Mouse (Mus musculus) liver, embryonic 13.5 days (tissue): ENCODE data around the gene Nkd1. TPM values are rescaled to one million over a fixed set of nuclear protein-coding genes. Genes with fewer than 3 reads are reported as not detected.

ENCODE experiments used
- ATAC-seq: fragments of 200-750 bp; cut with Nextera tagmentation; 2 replicates; pipeline ENCODE4 v1.8.0; 2017; ENCODE audit warnings: low read depth, mild to moderate bottlenecking, moderate number of reproducible peaks, moderate library complexity
- DNase-seq: peaks from one replicate; pipeline ENCODE4 v3.0.0; 2022
- H3K27ac ChIP-seq: fragments of 300-500 bp; sonication (generic); 2 replicates; pipeline ENCODE4 v1.5.1; 2015; ENCODE audit warnings: moderate library complexity, mild to moderate bottlenecking, inconsistent platforms
- H3K27me3 ChIP-seq: fragments of 300-500 bp; sonication (generic); 2 replicates; pipeline ENCODE4 v1.6.1; 2015; ENCODE audit warnings: mild to moderate bottlenecking, inconsistent platforms
- H3K36me3 ChIP-seq: fragments of 300-500 bp; sonication (generic); 2 replicates; pipeline ENCODE4 v1.6.1; 2015; ENCODE audit warnings: mild to moderate bottlenecking, inconsistent platforms
- H3K4me1 ChIP-seq: fragments of 300-500 bp; sonication (generic); replicated peaks from 2 replicates; pipeline ENCODE4 v1.6.1; 2015; ENCODE audit warnings: inconsistent platforms
- H3K4me2 ChIP-seq: fragments of 300-500 bp; sonication (generic); 2 replicates; pipeline ENCODE4 v1.6.1; 2015; ENCODE audit warnings: inconsistent platforms, mild to moderate bottlenecking, moderate library complexity
- H3K4me3 ChIP-seq: fragments of 300-500 bp; sonication (generic); replicated peaks from 2 replicates; pipeline ENCODE4 v1.5.1; 2015; ENCODE audit warnings: mild to moderate bottlenecking, inconsistent platforms
- H3K9ac ChIP-seq: fragments of 300-500 bp; sonication (generic); 2 replicates; pipeline ENCODE4 v1.6.1; 2015; ENCODE audit warnings: mild to moderate bottlenecking, inconsistent platforms
- H3K9me3 ChIP-seq: fragments of 300-500 bp; sonication (generic); replicated peaks from 2 replicates; pipeline ENCODE4 v1.6.1; 2016; ENCODE audit warnings: inconsistent platforms
- WGBS: fragments of 180-500 bp; shearing (Covaris S2); methylation state at CpG from one replicate; pipeline ENCODE4 v1.1.7; 2015; ENCODE audit not compliant: insufficient replicate concordance; 5-methylcytosine and 5-hydroxymethylcytosine counted together
- polyA plus RNA-seq: library from polyadenylated mRNA; unstranded; fragments of >200 nt; fragmentation: Nextera tagmentation; extraction: Ambion mirVana; gene quantifications from 2 replicates; pipeline ENCODE4 v1.2.1, GENCODE M21; 2015

The Nkd1 gene
- polyA plus RNA-seq, 1 experiment from 2014 or later: 2.2 TPM

DNA sequence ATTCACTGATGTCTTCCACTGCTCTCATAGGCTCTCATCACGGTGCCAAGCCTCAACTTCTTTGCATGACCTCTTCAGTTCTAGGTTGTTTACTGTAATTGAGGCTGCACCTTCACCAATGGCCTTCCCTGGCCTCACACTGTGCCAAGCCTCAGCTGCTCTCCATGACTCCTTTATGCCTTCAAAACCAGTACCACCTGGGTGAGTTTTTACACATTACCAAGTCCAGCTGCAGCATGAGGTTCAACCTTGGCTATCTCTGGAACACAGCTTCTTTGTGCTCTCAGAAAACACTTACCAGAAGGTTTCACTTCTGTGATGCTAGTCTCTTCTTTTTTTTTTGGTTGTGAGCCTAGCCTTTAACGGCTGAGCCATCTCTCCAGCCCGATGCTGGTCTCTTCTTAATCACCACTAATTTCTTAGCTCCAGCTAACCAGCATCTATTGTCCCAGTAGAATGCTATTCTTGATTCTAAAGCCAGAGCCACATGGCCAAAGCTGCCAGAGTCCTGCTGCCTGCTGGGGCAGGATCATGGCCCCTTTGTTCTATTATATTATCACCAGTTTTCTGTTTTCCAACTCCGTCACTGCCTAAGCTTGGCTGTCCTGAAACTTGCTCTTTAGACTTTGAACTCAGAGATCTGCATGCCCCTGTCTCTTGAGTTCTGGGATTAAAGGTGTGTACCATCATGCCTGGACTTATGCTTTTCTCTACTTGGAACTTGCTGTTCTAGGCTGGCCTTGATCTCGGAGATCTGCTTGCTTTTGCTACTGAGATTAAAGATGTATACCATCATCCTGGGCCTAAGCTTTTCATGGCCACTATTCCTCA, 121.8 kb downstream of the Nkd1 start:
- Histone ChIP-seq H3K27ac (no peak overlapping the region), H3K9me3 (no peaks in the 10 kb centered on the region), H3K4me3 (no peak overlapping the region), H3K4me2 (no peak overlapping the region), H3K4me1 (peaks cover 12% of the 10 kb centered on the region), H3K36me3 (no peaks in the 10 kb centered on the region), H3K9ac (no peak overlapping the region), H3K27me3 (peaks cover 5% of the 10 kb centered on the region; the same call in 1 of the 2 replicates)
- WGBS: 54% methylated on average over 5 of the region's 5 CpGs
- ATAC-seq (no peak), DNase-seq (no peak)

Other genes with a start within 250 kb of the Nkd1 start
- gene Adcy7, start 249.0 kb upstream of the Nkd1 start, polyA plus RNA-seq: 26.1 and 27.0 TPM in 2 replicates
- 46.1 and 49.3 TPM in 2 replicates for gene Brd7, start 159.2 kb upstream of the Nkd1 start, polyA plus RNA-seq
- 2.5 and 2.7 TPM in 2 replicates for gene Snx20, start 114.8 kb downstream of the Nkd1 start, polyA plus RNA-seq
- 0.02 TPM in 1 of 2 replicates, not detected in the other for gene Nod2, start 126.0 kb downstream of the Nkd1 start, polyA plus RNA-seq
- 5.8 and 7.4 TPM in 2 replicates for gene Cyld, start 175.7 kb downstream of the Nkd1 start, polyA plus RNA-seq